Mouse (Mus musculus) kidney, postnatal 36 days (tissue): ENCODE measurements around the gene Rad54l2.

ENCODE experiments used
- DNase-seq, 2 experiments: peaks; one replicate each; pipeline ENCODE4 v3.0.0; 2021 to 2022; ENCODE audit warnings: mixed read lengths in 2 of 2

Rad54l2 gene

DNA sequence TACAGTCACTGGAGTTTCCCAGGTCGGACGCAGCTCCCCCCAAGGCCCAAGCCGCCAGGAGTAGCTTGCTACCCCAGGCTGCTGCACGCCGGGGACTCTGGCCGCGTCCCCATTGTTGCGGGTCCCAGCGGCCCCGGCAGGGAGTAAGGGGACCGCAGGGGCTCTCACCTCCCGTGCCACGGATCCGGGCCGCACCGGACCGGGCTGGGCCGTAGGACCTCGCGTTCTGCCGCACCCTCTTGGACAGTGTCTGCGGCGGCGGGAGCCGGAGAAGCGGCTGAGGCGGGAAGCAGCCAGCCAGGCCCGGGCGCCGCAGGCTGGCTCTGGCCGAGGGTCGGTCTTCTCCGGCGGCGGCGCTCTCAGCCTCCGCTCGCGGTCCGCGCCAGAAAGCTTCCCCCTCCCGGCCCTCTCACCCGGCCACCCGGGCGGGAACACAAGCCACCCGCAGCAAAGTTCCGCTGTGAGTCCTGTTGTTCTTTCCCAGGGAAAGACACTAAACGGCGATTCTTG is at the start of gene Rad54l2:
Rad54l2 (minus strand) TSS at position 383 of the 510 bp plus-strand sequence.
- peak; percentile 88 to 93 for DNase-seq

DNA sequence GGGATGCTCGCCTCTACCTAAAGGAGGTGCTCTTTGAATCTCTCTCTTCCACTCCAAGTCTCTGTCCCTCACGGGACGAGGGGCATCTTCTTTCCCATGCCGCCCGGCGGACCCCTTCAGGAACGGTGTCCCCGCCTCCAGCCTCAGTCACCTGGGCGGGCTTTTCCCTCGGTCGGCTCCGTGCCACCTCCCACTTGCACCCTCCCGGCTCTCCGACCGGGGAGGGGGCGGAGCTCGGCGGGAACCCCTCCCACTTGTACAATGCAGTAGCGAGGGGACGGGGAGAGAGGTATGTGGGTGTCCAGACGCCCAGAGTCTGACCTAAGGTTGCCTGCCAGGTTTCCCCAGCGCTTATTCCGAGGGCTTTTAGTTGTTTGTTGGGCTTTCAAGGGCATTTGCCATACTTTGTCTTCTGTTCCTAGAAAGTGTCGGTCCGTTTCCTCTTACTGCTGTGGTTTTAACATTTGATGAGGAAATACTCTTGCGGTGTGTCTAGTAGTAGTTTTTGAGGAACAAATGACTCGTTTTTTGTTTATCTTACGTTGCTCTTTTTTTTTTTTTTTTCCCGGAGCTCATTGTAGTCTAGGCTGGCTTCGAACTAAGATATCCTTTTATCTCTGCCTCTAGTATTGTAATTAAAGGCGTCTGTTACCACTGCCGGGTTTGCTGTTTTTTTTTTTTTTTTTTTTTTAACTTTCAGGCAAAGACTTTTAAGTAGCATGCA is 33.5 kb upstream of the Rad54l2 start:
- peak; percentile 93 to 97 for DNase-seq

DNA sequence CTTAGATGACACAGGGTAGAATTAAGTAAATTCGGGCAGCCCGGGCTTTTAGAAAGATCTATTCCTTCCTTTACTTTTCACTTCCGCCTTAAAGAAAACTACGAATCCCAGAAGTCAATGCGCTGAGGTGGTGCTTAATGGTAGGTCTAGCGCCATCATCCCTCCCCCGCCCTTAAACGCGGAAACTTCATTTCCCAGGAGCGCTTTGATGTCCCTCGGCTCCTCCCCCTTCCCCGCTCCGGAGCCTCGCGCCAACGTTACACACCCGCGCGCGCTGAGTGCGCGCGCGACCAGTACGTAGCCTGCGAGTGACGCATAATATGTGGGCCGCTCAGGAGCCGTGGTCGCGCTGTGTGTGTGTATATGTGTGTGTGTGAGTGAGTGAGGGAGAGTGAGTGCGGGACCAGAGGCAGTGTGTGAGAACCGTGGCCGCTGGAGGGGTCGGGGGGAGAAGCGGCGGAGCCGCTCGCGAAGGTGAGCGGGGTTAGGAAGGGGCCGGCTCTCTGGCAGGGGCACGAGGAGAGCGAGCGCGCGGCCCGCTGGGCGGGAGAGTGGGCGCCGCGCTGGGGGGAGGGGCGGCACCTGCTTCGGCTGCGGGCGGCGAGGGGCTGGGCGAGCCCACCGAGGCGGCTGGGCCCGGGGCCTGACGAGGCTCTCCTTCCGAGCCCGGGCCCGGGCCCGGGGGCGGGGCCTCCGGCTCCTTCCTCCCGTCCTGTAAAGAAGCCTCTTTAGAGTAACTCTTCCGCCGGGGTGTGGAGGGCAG is 32.8 kb upstream of the Rad54l2 start, which contains the start of gene Dcaf1:
Dcaf1 (plus strand) TSS at position 257 of the 763 bp plus-strand sequence.
- DNase-seq, result peak; percentile 96 to 98

DNA sequence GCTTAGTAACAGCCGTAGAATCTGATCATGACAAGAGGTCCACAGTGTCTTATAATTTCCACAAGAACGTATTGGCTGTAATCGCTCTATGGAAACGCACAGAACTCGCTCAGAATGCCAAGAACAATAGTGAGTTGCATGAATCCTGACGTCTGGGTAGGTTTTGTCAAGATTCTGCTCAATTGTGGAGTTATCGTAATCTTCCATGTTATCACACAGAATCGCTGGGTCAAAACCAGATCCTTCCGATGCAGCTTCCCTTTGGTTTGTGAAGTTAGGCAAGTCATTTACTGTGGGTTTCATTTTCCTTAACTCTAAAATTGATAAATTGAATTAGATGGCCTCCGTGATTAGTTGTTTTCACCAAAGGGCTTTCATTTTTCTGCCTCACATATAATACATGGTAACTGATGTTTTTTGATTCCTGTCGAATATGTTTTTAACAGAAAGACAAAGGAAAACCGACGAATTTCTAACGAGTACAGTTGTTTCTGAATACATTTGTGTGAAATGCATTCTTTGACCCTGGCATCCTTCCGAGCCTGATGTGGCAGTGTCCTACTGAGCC is 32.1 kb upstream of the Rad54l2 start:
- DNase-seq, result no peak

DNA sequence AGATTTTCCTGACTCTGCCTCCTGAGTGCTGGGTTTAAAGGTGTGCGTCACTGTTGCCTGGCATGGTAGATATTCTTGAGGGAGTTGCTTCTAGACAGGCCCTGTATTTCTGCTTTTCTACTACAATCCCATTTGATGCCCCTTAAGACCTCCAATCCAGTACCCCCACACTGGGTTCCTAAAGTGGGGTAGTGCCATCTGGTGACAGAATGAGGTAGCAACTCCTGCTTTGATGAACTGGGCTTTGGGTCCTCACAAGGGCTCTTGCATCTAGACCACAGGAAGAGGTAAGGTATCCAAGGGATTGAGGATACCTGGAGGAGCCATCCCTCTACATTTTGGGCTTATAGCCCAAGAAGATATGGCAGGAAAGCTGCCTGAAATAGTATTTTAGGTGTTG is 30.2 kb upstream of the Rad54l2 start:
- peak; percentile 9 to 51 for DNase-seq

DNA sequence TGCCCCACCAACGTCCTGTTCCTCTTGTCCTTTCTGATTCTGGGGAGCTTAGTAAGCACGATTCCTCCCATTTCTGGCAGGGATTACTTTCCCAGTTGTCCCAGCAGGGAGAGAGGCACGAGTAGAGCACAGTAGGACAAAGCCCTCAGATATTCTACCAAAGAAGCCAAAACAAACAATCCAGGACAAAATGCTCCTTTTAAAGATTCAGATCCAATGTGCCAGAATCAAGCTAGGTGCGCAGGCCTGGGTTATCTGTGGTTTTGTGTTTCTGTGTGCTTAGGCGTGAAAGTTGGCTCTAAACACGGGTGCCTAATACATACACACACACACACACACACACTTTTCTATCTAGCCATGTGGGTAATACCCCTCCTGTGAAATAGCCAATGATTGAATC is 29.2 kb upstream of the Rad54l2 start:
- no peak for DNase-seq

DNA sequence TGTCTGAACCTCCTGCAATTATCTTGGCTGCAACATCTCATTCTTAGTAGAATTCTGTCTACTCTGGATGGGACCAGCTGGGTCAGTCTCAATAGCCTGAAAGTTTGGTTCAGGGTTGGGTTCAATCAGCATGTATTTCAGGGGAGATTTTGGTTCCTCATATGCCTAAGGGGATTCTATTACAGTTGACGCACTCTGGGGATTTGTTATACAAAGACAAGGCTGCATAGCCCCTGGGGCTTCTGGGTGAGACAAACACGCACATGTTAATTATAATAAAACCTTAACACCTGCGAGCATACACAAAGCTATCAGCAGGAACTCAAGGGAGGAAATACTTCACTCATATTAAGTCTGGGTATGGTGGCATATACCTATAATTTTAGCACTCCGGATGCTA is 17.5 kb upstream of the Rad54l2 start:
- DNase-seq, result no peak

DNA sequence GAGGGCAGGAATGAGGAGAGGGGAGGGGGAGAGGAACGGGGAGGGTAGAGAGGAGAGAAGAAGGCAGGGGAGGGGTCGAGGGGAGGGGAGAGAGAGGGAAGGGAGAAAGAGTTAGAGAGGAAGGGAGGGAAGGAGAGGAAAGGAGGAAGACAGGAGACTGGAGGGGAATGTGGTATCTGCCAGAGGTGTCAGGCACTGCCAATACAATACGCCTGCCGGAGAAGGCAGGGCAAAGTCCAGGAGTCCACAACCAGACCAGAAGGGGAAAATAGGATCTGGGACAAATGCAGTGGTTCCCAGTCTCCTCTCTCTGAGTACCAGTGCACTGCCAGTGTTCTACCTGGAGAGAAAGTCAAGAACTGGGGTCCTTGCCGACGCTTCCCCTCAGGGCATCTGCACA is 1.8 kb upstream of the Rad54l2 start:
- DNase-seq, result peak; percentile 68 to 74

DNA sequence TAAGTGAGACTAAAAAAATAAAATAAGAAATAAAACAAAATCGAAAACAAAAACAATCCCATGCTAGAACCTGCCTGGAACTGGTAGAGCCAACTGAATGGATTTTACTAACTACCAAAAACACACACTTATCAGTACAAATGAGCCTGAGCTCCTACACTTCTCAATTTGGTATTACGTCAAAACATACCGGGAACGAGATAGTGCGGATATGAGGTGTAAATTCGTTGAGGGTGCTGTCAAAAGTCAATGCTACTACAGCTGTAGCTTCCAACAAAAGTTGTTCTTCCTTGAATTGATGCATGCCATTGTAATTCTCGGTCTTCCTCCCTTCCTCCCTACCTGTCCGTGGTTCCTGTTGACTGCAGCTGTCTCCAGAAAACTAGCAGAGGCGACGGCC is 369 bp upstream of the Rad54l2 start:
- no peak for DNase-seq

DNA sequence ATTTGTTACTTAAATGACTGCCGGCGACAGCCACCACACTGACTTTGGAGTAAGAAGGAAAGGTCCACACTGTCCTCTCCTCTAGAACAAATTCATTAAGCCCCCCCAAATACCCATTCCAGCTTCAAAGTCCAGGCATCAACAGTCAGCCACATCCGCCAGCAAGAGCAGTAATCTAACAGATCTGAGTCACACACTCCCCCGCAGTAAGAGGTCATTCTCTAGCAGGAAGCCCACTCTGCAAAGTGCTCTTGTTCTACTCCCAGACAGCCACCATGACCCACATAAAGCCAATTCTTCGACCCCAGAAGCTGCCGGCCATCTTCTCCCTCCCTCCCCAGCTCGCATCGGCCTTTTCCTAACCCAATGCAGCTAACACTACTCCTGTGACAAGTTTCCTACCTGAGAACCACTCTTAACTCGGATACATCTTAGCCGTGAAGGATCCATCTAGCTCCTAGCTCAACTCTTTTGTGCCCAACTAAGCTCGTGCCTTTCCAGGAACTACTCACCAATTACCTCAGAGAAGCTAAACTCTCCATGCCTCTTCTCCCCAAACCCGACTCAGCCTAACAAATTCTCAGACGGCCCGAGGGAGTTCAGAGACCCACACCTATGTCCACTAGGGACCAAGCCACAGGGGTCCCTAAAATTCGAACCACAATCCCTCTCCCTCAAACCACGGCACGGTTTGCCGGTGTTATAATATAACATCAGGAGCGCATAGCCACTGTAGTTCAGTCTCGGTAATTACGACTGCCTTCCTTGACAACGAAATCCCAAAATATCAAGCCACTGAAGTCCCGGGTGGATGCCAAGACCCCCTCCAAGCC is 799 bp downstream of the Rad54l2 start:
- DNase-seq, result peak in 1 of 2 experiments; percentile 18

DNA sequence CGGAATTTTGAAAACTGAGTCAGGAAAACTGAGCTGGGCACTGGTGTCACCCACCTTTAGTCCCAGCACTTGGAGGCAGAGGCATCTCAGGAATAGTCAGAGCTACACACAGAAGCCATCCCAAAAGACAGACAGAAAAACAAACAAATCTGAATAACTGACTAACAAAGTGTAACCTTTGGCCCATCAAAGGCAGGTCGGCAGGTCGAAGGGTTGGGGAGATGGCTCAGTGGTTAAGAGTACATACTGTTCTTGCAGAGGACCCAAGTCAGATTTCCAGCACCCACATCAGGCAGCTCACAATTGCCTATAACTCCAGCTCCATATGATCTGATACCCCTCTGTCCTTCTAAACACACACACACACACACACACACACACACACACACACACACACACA is 3.8 kb downstream of the Rad54l2 start:
- peak; percentile 50 for DNase-seq

DNA sequence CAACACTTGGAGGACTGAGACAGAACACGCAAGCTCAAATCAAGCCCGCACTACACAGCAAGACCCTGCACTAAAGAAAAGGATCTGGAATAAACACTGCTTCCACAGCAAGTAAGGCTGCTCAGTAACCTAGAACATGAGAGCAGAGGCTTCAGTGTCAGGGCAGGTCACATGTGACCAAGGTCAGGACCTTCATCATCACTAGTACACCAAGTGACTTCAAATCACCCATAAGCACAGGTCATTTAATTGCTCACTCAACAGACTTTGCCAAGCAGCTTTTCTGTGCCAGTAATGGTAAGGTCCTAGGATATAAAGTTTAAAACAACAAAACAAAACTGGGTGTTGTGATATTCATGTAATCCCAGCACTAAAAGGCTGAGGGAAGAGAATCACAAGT is 5.4 kb downstream of the Rad54l2 start:
- peak; percentile 69 to 76 for DNase-seq

DNA sequence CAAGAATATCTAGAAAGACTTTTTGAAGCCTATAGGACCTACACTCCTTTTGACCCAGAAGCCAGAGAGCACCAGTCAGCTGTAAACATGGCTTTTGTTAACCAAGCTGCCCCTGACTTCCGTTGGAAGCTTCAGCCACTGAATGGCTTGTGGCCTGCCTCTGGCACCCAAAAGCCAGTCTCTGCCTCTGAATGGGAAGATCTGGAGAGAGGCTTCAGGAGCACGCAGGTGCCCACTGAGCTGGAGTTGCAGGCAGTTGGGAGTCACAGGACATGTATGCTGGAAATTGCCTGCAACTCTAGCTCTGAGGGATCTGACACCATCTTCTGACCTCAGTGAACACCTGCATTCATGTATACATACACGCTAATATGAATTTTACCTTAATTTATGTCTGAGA is 8.9 kb downstream of the Rad54l2 start:
- DNase-seq, result no peak

DNA sequence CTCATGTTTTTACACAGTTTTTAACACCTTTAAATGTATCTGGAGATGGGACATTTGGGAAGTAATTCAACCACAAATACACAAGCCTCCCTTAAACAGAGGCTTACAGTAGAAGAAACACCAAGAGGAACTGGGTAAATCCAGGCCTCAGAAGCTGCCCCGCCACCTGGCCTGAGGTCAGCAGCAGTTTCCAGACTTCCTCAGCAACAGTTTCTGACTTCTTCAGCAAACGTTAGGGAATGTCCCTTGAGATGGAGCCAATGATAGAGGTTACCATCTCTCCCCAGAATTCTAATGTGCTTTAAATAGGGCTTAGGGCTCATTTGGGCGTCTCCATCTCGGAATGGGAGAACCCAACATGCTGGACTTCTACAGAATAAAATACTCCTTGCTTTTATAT is 10.7 kb downstream of the Rad54l2 start:
- DNase-seq, result no peak

DNA sequence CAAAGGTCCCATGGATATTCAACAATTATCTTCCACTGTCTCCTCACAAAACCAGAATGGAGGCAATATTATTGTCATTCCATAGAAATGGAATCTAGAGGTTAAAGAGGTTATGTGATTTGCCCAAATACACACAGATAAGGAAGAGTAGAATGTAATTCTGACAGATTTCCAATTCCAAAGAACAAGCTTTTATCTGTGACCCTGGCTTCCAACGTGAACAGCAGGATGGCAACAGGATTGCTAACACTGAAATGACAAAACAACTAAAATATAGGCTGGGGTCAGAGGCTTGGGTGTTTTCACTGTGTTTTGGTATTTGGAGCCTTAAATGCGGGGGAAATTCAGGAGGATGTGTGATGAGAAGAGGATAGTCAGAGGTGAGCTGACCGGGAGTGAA is 11.6 kb downstream of the Rad54l2 start:
- no peak for DNase-seq

DNA sequence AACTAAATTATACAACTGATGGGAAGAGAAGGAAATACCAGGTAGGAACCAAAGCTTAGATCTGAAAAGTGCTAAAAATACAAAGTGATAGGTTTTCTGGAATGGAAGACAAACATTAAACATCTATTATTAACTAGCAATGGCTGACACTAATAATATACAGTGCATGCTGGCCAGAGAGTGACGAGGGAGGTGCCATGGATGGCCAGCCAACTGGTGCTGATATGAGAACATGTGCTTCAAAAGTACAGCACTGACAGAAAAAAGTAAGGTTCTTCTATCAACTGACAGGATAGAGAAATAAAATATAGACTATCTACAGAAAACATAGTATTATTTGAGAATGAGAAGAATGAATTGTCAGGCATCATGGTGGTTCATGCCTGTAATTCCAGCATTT is 12.9 kb downstream of the Rad54l2 start:
- DNase-seq, result no peak

DNA sequence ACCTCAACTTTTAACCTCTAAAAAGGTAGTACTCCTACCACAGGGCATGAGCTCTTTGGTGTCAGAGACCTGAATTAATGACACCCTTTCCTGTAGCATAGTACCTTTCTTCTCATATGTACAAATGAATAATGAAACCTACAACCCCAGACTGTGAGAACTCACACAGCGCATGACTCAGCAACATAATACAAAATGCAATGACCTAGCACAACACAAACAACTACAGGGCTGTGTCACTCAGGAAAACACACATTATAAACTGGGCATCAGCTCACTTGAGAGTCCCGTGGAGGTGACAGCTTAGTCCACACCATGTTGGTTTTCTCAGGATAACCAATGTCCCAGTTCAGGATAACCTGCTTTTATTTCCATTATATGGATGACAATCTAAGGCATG is 17.2 kb downstream of the Rad54l2 start:
- DNase-seq, result no peak

DNA sequence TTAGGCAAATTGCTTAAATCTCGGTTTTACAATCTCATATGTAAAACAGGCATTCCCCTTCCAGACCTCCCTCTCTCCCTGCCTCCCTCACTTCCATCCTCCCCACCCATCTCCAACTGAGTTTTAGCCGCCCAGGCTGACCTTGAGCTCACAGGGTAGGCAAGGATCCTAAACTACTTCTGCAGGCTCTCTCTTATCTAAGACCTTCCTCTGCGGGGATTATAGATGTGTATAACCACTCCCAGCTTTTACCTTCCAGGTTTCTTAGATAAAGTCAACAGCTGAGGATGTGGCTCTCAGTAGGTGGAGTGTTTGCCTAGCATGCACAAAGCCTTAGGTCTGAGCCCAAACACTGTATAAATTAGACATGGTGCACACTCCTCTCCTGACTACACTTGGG is 18.8 kb downstream of the Rad54l2 start:
- DNase-seq, result no peak

DNA sequence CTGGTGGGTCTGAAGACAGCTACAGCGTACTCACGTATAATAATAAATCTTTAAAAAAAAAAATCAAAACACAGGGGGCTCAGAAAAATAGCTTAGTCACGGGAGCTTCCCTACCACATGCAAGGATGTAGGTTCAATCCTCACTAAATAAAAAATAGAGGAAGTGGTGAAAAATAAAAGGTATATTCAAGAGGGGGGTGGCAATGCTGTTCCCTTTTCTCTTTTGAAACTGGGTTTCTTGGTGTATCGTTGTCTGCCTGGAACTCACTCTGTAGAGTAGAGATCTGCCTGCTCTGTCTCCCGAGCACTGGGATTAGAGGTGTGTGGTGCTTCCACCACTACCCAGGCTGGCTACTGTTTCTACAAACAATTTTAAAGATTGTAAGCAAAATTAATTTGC is 19.2 kb downstream of the Rad54l2 start:
- no peak for DNase-seq

DNA sequence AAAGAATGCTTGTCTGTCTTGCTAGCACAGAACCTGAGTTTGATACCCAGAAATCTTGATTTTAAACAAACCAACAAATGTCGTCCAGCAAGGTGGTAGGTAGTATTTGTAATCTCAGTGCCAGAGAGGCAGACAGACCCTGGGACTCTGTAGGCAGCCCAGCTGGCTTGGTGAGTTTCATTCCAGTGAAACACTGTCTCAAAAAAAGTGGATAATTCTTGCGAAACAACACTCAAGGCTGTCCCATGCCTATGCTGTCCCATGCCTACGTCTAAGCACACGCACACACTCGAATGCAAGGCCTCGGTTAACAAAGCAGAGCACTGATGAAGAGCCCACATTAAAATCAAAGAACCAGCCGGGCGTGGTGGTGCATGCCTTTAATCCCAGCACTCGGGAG is 32.6 kb downstream of the Rad54l2 start:
- no peak for DNase-seq

DNA sequence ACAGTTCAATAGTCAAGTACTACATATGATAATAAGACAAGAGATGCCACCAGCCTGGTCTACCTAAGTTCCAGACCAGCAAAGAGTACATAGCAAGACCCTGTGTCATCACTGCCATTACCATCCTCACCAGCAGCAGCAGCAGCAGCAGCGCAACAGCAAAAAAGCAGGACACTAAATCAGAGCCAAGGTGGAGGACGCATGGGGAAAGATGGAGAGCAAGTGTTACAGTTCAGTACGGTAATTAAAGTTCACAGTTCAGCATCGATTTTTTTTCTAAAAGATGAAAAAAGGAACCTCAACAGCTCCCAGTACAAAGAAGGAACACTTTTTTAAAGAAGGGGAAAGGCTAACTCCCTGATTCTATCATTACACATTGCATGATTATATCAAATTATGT is 33.2 kb downstream of the Rad54l2 start:
- no peak for DNase-seq

DNA sequence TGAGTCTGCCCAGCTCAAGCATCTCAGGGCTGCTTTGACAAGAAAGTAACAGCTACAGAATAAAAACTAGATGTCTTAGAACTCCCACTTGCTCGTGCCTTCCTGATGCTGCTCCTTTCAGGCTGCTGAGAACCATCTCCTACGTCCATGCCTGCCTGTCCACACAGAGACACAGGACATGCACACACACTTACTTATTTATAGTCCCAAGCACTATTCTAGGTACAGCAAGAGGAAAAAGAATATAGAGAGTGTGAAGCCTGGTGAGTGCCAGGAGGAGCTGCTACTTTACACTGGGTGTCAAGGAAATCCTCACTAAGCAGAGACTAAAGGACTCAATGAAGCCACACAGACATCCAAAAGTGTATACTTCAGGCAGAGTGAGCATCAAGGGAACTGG is 34.7 kb downstream of the Rad54l2 start:
- no peak for DNase-seq

DNA sequence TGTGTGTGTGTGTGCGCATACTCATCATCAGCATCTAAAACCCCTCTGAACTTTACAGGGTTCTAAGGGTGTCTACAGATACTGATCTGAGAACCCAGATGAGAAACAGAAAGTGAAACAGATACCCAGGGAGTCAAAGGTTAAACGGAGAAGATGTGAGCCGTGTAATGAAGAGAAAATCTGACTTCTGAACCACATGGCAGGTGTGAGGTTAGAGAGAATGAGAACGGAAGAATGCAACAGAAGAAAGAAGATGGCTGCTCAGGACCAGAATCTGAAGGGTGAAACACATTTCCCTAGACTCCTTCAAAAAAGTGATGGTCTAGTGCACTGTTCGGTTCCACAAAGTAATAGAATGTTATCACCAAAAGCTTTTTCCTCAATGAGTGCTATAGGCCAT is 36.9 kb downstream of the Rad54l2 start:
- DNase-seq, result no peak
